Mouse (Mus musculus) cerebellum, adult 11-12 months (tissue): ENCODE measurements around the gene Lrfn3.
A peak's percentile ranks its signal among the peaks of the same experiment; 100 is the strongest.

Experiments used
- DNase-seq: peaks from one replicate; pipeline ENCODE4 v3.0.0; 2022

The Lrfn3 gene

DNA sequence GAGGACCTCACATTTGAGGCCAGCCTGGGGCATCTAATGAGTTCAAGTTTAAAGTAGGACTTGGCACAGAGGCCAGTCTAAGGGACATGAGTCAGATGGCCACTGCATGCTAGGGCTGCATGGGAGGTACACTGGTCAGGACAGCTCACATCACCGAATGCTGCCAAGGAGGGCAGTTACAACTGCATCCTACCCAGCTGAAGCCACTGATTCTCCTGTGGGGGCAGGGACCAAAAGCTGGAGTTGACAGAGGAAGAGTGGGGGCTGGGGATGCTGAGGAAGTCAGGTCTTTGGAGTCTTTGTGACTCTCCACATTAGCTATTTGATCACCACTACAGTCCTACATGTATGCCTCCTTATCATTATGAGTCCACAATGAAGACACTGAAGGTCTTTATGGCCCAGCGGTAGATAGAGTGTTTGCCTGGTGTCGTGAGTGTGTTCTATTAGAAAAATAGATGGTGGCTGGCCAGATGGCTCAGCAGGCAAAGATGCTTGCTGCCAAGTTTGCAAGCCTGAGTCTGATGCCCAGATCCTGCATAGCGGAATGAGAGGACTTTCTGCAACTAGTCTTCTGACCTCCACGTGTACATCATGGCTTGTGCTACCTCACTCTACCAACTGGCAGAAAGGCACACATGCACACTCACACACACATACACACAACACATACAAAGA is 23.0 kb downstream of the Lrfn3 start:
- peak; percentile 80 for DNase-seq

DNA sequence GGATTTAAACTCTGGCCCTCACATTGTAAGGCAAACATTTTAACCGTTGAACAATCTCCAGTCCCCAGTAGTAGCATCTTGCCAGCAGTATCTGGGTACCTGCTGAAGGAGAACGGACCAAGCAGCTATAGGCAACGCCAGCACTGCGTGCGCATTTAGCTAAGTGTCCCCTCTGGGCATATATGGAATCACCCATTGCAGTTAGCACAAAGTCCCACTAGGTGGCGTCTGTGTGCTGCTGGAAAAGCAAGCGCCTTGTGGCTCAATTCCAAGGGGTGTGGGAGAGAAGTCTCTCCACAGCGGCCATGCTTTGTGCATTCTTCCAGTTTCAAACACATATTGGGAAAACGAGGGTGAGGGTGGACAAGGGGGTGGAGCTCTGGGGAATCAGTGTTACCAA is 26.2 kb downstream of the Lrfn3 start:
- peak; percentile 89 for DNase-seq

DNA sequence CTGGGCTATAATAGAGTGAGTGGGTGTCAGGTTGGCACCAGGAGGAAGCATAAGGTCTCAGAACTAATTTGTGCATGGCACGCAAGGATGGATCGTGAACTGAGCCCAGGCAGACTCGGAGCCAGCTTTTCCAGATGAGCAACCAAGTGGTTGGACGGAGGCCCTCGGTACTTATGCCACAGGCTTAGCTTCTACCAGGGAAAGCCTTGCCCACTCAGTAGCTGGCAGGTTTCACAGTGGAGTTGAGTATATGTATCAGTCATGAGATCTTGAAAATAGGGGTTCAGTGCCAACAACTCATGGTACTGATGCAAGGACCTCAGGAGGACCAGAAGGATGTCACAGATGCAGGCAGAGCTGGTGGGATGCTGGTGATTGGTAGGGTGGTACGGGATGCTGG is 26.9 kb downstream of the Lrfn3 start:
- DNase-seq: no peak

DNA sequence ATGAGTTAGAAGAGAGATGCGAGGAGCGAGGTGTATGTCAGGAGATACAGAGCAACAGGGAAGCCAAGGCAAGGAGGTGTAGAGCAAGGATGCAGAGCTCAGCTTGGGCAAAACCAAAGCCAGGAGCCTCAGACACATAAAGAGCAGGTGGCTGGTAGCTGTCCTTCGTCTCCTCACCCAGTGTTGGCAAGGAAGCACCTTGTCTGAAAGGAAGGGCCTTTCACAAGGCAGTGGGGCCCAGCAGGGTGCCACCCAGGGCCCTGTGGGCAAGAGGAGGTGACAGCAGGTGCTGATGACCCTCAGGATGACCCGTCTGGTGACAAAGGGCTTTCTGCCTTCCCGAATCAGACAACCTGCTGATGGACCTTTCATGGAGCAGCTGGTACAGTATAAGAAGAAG is 28.0 kb downstream of the Lrfn3 start:
- DNase-seq: peak; percentile 75

GRCm38 (mm10) chr7:30333436-30333835 is 29.1 kb downstream of the Lrfn3 start:
- peak; percentile 91 for DNase-seq

- DNase-seq: peak; percentile 53
Observed at GRCm38 (mm10) chr7:30332622-30333259, 29.8 kb downstream of the Lrfn3 start.

- peak; percentile 96 for DNase-seq
Observed at GRCm38 (mm10) chr7:30331887-30332286, 30.7 kb downstream of the Lrfn3 start.

GRCm38 (mm10) chr7:30328379-30328778 is 34.2 kb downstream of the Lrfn3 start:
- DNase-seq: peak; percentile 57

- DNase-seq: peak; percentile 99
Observed at GRCm38 (mm10) chr7:30327140-30327539, 35.4 kb downstream of the Lrfn3 start.

- peak; percentile 54 for DNase-seq
Observed at GRCm38 (mm10) chr7:30326427-30326826, 36.1 kb downstream of the Lrfn3 start.

GRCm38 (mm10) chr7:30325364-30325763 is 37.2 kb downstream of the Lrfn3 start:
- DNase-seq: peak; percentile 63

- peak; percentile 50 for DNase-seq
Observed at GRCm38 (mm10) chr7:30324300-30324944, 38.1 kb downstream of the Lrfn3 start.

GRCm38 (mm10) chr7:30323795-30324194 is 38.8 kb downstream of the Lrfn3 start, which contains the start of gene Sdhaf1:
Gene Sdhaf1, minus strand, starts transcription at chr7:30323895.
- no peak for DNase-seq

DNA sequence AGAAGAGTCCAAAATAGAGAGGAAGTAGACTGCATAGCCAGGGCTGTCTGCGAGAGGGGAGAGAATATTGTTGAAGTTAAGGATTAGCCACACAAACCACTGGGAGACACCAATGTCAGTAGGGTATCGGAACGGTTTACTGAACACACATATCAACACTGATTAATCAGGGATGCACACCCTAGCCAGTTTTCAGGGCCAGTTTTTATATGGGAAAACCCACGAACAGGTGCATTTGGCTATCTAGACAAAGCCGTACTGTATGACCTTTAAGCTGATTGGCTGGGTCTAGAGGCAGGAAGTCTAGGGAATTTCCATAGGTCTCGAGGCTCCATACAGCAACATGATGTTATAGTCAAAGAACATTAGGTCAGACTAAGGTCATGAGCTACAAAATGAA is 39.7 kb downstream of the Lrfn3 start:
- no peak for DNase-seq

- DNase-seq: peak; percentile 99
Observed at GRCm38 (mm10) chr7:30322285-30322667, 40.3 kb downstream of the Lrfn3 start.

DNA sequence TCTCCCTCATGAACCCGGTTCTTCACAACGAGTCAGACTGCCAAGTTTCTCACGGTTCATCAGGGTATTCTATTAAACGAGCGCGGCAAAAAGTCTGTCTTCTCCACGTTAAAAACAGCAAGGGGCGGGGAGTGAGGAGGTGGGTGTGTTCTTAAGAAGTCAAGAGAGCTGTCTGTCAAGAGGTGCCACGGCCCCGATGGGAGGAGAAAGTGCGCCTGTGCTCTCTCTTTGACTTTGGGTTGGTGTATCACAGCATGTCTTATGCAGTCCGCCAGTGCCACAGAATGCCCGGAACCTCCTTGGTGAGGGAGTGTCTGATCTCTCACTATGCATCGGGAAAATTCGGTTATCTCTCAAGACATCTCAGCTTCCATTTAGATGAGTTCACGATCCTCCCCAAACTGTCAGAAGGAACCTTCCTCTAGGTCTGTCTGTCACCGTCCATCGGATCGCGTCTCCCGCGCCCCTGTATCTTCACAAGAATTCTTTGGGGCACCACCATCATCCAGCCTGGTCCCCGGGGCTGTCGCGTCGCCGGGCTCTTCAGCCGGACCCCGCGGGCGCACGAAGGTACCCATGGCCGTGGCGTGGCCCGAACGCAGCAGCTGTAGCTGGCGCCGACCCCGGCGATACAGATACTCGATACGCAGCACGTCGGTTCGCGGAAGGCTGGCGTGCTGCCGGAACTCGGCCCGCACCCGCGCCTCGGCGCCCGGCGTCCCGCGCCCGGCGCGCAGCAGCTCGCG is 40.9 kb downstream of the Lrfn3 start, which contains the start of gene E130208F15Rik:
E130208F15Rik (plus strand) TSS at position 202 of the 746 bp plus-strand sequence.
- DNase-seq: peak; percentile 84

DNA sequence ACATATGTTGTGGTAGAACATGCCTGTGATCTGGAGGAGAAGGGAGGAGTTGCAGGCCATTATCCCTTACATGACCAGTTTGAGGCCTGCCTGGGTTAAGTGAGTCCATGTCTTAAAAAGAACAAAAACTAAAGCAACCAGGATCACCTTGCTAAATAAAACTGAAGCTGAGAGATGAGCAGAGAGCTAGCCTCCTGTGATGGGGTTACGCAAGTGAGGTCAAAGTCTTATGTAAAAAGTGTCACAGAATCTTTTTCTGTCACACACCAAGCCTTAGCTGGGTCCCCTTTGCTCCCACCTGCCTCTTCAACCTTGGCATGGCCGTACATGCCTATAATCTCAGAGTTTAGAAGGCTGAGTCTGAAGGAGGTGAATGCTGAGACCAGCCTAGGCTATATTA is 41.6 kb downstream of the Lrfn3 start:
- no peak for DNase-seq

- DNase-seq: no peak
Observed at GRCm38 (mm10) chr7:30318142-30318541, 44.4 kb downstream of the Lrfn3 start.

DNA sequence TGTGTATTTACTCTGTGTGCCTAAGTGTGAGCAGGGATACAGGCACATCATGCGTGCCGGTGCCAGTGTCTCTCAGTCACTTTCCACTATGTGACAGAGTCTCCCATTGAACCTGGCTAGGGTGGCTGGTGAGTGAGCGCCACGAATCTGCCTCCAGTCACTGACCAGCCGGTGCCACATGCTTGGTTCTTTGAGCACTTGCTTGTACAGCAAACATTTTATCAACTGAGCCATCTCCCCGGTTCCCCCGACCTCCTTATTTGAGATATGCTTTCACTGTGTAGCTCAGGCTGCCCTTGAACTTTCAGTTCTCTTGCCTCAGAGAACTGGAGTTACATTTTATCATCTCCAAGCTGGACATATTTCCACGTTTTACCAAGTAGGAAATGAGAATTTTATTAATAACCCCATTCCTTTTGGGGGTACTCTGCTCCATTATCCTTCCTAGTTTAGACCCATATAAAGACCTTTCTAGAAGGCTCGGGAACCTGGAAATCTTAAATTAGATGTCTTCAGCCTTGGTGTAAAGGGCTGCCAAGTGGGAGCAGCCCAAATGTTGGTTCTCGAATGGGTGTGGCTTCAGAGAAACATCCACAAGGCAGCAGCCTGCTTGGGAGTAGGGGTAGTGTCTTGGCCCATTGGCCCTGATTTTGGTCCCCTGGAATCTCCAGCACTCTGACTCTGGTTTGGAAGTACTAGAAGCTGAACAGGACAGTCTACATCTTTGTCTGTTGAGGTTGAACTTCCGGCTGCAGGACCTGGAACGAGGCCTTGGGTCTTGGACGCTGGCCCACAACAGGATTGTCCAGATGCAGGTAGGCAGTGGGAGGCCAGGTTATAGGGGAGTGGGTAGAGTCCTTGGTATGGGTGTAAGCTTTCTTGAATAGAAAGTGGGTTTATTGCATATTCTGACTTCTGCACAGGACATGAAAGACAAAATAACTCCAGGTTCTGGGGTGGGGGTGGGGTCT is 46.7 kb downstream of the Lrfn3 start:
- DNase-seq: peak; percentile 49

GRCm38 (mm10) chr7:30314721-30315155 is 47.8 kb downstream of the Lrfn3 start, which contains the start of gene Syne4:
Gene Syne4, plus strand, starts transcription at chr7:30314807.
- DNase-seq: peak; percentile 66

DNA sequence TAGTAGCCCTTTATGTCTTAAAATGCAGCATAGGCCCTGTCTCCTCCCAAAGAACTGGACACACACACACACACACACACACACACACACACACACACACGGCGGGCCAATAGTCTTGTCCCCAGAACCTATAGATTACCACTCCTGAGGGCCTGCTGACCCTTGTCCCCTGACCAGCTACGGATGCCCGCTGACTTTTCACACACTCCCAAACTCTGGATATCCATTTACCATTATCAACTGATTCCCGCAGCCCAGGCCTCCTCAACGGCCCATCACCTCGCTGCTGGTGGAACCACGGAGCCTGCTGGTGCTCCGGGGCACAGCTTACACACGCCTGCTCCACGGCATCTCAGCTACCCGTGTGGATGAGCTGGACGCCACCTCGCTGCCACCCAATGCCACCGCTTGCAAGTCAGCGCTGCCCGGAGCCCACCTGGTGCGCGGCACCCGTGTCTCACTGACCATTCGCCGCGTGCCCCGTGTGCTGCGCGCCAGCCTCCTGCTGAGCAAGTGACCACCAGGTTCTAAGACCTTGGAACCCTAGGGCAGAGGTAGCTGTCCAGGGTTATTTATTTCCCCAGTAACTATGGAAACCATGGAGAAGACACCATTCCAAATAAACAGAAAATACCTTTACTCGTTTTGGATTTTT is 48.8 kb downstream of the Lrfn3 start:
- peak; percentile 56 for DNase-seq
